Mouse (Mus musculus): ENCODE results near the gene Gm14440. TPM values are rescaled to one million over a fixed set of nuclear protein-coding genes. Genes with fewer than 3 reads are reported as not detected.

Gene Gm14440
- total RNA-seq (2023) = 1 to 10 TPM in 1 of 2 experiments, under 1 TPM in 1; 0.82 to 3.9 TPM

DNA sequence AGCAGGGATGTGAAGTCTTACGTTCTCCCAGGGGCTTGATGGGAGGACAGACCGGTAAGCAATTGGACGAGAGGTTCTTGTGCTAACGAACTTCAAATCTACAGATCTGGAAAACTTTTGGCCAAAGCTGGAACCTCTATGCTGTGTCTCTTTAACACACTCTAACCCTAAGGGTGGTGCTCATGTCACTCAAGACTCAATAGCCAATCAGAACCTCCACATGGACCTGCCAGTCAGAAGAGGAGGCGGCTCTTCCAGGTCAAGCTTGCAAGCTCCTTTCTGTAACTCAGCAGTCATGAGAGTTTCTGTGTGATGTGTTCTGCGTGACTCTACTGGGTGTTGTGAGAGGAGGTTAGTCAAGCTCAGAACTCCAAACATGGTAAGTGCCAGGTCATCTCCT is at the start of gene Gm14440:
Gene Gm14440 (plus strand): TSS at position 301 of the 400 bp plus-strand sequence.

Other genes with a start within 250 kb of the Gm14440 start
- not detected for gene Gm14393, start 207.3 kb upstream of the Gm14440 start, total RNA-seq (2023)
- 1 to 10 TPM in 1 of 2 experiments, under 1 TPM in 1; 0.26 to 1.2 TPM for gene Gm14399, start 133.1 kb upstream of the Gm14440 start, total RNA-seq (2023)
- gene Gm14443, start 99.3 kb upstream of the Gm14440 start, total RNA-seq (2023) = not detected
- 1 to 10 TPM; 6.4 to 8.3 TPM for gene Gm14391, start 68.2 kb upstream of the Gm14440 start, total RNA-seq (2023)
- 1 to 10 TPM; 3.2 to 4.1 TPM for gene Gm4631, start 63.1 kb downstream of the Gm14440 start, total RNA-seq (2023)
- gene Zfp968, start 97.3 kb downstream of the Gm14440 start, total RNA-seq (2023) = not detected
- gene Gm4724, start 160.7 kb downstream of the Gm14440 start, total RNA-seq (2023) = under 1 TPM; 0.58 to 0.64 TPM
- 1 to 10 TPM in 1 of 2 experiments, under 1 TPM in 1; 0.68 to 1.0 TPM for gene Zfp965, start 194.9 kb downstream of the Gm14440 start, total RNA-seq (2023)